ENCODE assay signal across 22 mouse cellular contexts in the genomic region with DNA sequence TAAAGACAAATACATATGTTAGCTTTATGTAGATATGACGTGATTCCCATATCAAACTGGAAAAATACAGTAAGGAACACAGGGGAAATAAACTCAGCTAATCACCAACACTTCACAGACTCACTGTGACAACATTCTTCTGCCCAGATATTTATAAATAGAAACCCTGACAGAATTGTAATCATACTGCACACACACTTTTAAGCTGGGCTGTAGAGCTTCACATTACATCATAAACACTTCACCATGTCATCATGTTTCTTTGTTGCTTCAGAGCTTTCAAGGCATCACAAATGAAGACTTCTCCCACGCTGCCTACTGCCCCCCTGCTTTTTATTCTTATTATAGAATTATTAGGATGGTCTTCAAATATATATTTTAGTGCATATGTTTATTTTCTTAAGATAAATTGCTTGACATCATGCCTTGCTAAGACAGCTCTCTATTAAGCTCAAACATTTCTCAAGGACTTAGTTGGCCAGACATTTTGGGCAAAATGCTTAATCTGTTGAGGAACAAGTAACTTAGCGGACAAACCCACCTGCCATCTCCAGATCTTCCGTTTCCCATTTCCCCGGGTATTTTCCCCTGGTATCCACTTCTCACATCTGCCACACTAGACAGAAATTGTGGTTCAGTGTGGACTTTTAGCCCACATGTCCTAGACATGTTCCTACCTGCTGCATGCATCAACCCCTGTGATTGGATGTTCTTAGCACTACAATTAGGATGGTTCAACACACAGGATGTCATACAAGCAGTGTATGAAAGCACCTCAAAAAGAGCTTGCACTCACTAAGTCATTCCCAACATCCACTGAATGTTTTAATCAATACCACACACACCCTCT. TPM values are rescaled to one million over a fixed set of nuclear protein-coding genes. Genes with fewer than 3 reads are reported as not detected.
A peak's percentile ranks its signal among the peaks of the same experiment; 100 is the strongest.
DNase-seq lines count a peak whose midpoint lies in the region; ATAC-seq and TF ChIP-seq lines count a peak whose summit lies in the region.
"Had no signal": no experiment of that assay in that cellular context is flagged by ENCODE, and none has a peak within 500 bp of the region (broad histone marks: within the 10 kb centered on the region; RNA-seq: fewer than 3 reads in every experiment).

No protein-coding gene starts in this region.

- H3K36me3 ChIP-seq in heart, embryonic 15.5 days, result no peaks in the 10 kb centered on the region
- 0 out of 2 replicates have a peak, but pooled peaks cover 5% of the 10 kb centered on the region for H3K36me3 ChIP-seq in lung, postnatal 0 days (ENCODE audit: insufficient read depth, low read length)
- H3K36me3 ChIP-seq: G1E had no signal

- H3K9ac ChIP-seq in heart, embryonic 15.5 days, result peak overlapping the region; percentile 35; the same call in 1 of the 2 replicates
- H3K9ac ChIP-seq in lung, postnatal 0 days (replicated peaks; ENCODE audit: low read depth), result no peak overlapping the region
- H3K9ac ChIP-seq: embryonic facial prominence, embryonic 12.5 days; hindbrain, embryonic 14.5 days had no signal

- peak; percentile 65 for ATAC-seq in heart, embryonic 15.5 days (replicated peaks; ENCODE audit: insufficient number of reproducible peaks, insufficient read depth, low FRiP score, low read depth)
- ATAC-seq in lung, postnatal 0 days, result peak; percentile 48; the same call in 1 of the 2 replicates
- ATAC-seq: activated CD4-positive, CD25-positive, alpha-beta regulatory T cell, adult 4 months; CD4-positive, CD25-positive, alpha-beta regulatory T cell, adult 4 months; forebrain, embryonic 16.5 days had no signal

- no peak; the same call in 1 of the 2 replicates for TF ChIP-seq EP300 in lung, postnatal 0 days (IDR thresholded peaks at IDR 0.05)

- WGBS in heart, embryonic 15.5 days, result 44% methylated on average over 5 of the region's 5 CpGs
- 57% methylated on average over 5 of the region's 5 CpGs for WGBS in lung, postnatal 0 days

- intact Hi-C loops in heart, postnatal 10 days (cut with DNase I), result no loop called here
- intact Hi-C loops in heart, postnatal 25 days (cut with DNase I), result no loop called here

- peak overlapping the region; percentile 97 for H3K27ac ChIP-seq in heart, embryonic 15.5 days
- no peak overlapping the region for H3K27ac ChIP-seq in lung, postnatal 0 days (ENCODE audit: low read length)
- H3K27ac ChIP-seq: hindbrain, embryonic 14.5 days had no signal

- peaks cover 78% of the 10 kb centered on the region for H3K4me1 ChIP-seq in heart, embryonic 15.5 days (replicated peaks)
- H3K4me1 ChIP-seq in lung, postnatal 0 days (ENCODE audit: insufficient read depth, low read depth, low read length), result peaks cover 19% of the 10 kb centered on the region; the same call in 1 of the 2 replicates

- DNase-seq in heart, adult 11 months, result peak; percentile 62
- no peak for DNase-seq in heart, postnatal 10 days
- DNase-seq in heart, postnatal 25 days (ENCODE audit: low spot score), result no peak
- peak; percentile 76 for DNase-seq in lung, postnatal 0 days (ENCODE audit: low spot score)
- no peak for DNase-seq in lung, postnatal 14 days
- DNase-seq in cerebellum, adult 18-20 months, result no peak
- DNase-seq in neural tube, embryonic 10.5 days (ENCODE audit: extremely low spot score, low spot score), result no peak
- DNase-seq: adrenal gland, postnatal 10 days; cerebellum, adult 9-11 months; kidney, adult 11 months; layer of hippocampus, postnatal 36 days; midbrain, embryonic 14.5 days; right cerebral cortex, postnatal 14 days; spleen, adult 18-20 months had no signal

- H3K9me3 ChIP-seq in heart, embryonic 15.5 days (replicated peaks), result no peaks in the 10 kb centered on the region
- no peaks in the 10 kb centered on the region for H3K9me3 ChIP-seq in lung, postnatal 0 days (ENCODE audit: low read length)
- H3K9me3 ChIP-seq: embryonic facial prominence, embryonic 12.5 days; G1E; megakaryocyte, embryonic 14.5 days had no signal

- TF ChIP-seq CTCF in lung, postnatal 0 days (IDR thresholded peaks at IDR 0.05), result no peak

- no peak overlapping the region for H3K4me3 ChIP-seq in heart, embryonic 15.5 days
- no peak overlapping the region for H3K4me3 ChIP-seq in lung, postnatal 0 days (ENCODE audit: low read depth, low read length)
- H3K4me3 ChIP-seq: embryonic facial prominence, embryonic 12.5 days; megakaryocyte, embryonic 14.5 days had no signal

- H3K27me3 ChIP-seq in heart, embryonic 15.5 days, result no peaks in the 10 kb centered on the region
- no peaks in the 10 kb centered on the region for H3K27me3 ChIP-seq in lung, postnatal 0 days (replicated peaks; ENCODE audit: insufficient read depth, low read length)
- H3K27me3 ChIP-seq: embryonic facial prominence, embryonic 12.5 days; megakaryocyte, embryonic 14.5 days had no signal

- H3K4me2 ChIP-seq in heart, embryonic 15.5 days, result no peak overlapping the region; the same call in 1 of the 2 replicates
- H3K4me2 ChIP-seq in lung, postnatal 0 days (replicated peaks; ENCODE audit: low read depth, low read length), result no peak overlapping the region
- H3K4me2 ChIP-seq: embryonic facial prominence, embryonic 12.5 days; hindbrain, embryonic 14.5 days had no signal

RNA-seq across cellular contexts. Expression of gene Ddc, which starts 59.5 kb away (rescaled TPM):
- total RNA-seq in heart, postnatal 10 days (2021), result 10 to 100 TPM; 11.0 to 11.9 TPM
- polyA plus RNA-seq in heart, embryonic 15.5 days (2015; fragmentation: Nextera tagmentation; extraction: Ambion mirVana), result 92.1 and 115 TPM in 2 replicates
- 1 to 10 TPM; 2.5 TPM for total RNA-seq in heart, postnatal 25 days (2021)
- 12.4 and 17.6 TPM in 2 replicates for polyA plus RNA-seq in lung, postnatal 0 days (2015; fragmentation: Nextera tagmentation; extraction: Ambion mirVana)

Comparison
In these comparisons a context has a peak if more than half of its experiments do, and no peak if none do; other contexts are left out.
1. DNase-seq: peak in heart, adult 11 months (single experiment) and lung, postnatal 0 days (single experiment); none in heart, postnatal 10 days (0 of 2), heart, postnatal 25 days (single experiment), lung, postnatal 14 days (single experiment), cerebellum, adult 18-20 months (0 of 2) and neural tube, embryonic 10.5 days (single experiment).